Mouse (Mus musculus) forebrain, embryonic 13.5 days (tissue): Measurements from ENCODE around the gene Mrps27. TPM values are rescaled to one million over a fixed set of nuclear protein-coding genes. Genes with fewer than 3 reads are reported as not detected.

Source experiments
- ATAC-seq: fragments of 200-750 bp; cut with Nextera tagmentation; 2 replicates; pipeline ENCODE4 v1.8.0; 2017
- H3K27ac ChIP-seq: fragments of 300-500 bp; sonication (generic); 2 replicates; pipeline ENCODE4 v1.5.1; 2015; ENCODE audit warnings: inconsistent platforms, mild to moderate bottlenecking, moderate library complexity
- H3K27me3 ChIP-seq: fragments of 300-500 bp; sonication (generic); 2 replicates; pipeline ENCODE4 v1.6.1; 2015; ENCODE audit warnings: mild to moderate bottlenecking, inconsistent platforms
- H3K36me3 ChIP-seq: fragments of 300-500 bp; sonication (generic); 2 replicates; pipeline ENCODE4 v1.6.1; 2015; ENCODE audit warnings: mild to moderate bottlenecking, inconsistent platforms; ENCODE audit not compliant: poor library complexity, severe bottlenecking
- H3K4me1 ChIP-seq: fragments of 300-500 bp; sonication (generic); 2 replicates; pipeline ENCODE4 v1.6.1; 2015; ENCODE audit warnings: inconsistent platforms
- H3K4me2 ChIP-seq: fragments of 300-500 bp; sonication (generic); 2 replicates; pipeline ENCODE4 v1.6.1; 2015; ENCODE audit warnings: inconsistent platforms, mild to moderate bottlenecking, moderate library complexity
- H3K4me3 ChIP-seq: fragments of 300-500 bp; sonication (generic); 2 replicates; pipeline ENCODE4 v1.5.1; 2015; ENCODE audit warnings: mild to moderate bottlenecking, inconsistent platforms
- H3K9ac ChIP-seq: fragments of 300-500 bp; sonication (generic); 2 replicates; pipeline ENCODE4 v1.6.1; 2015; ENCODE audit warnings: mild to moderate bottlenecking, inconsistent platforms
- H3K9me3 ChIP-seq: fragments of 300-500 bp; sonication (generic); replicated peaks from 2 replicates; pipeline ENCODE4 v1.6.1; 2016; ENCODE audit warnings: inconsistent platforms
- WGBS: fragments of 180-500 bp; shearing (Covaris S2); methylation state at CpG from one replicate; pipeline ENCODE4 v1.1.7; 2015; 5-methylcytosine and 5-hydroxymethylcytosine counted together
- polyA plus RNA-seq: library from polyadenylated mRNA; unstranded; fragments of >200 nt; fragmentation: Nextera tagmentation; extraction: Ambion mirVana; gene quantifications from 2 replicates; pipeline ENCODE4 v1.2.1, GENCODE M21; 2015

Mrps27 gene
- polyA plus RNA-seq, 1 experiment from 2014 or later, result 44.9 TPM

GRCm38 (mm10) chr13:99375550-99375949 is 31.0 kb downstream of the Mrps27 start:
- Histone ChIP-seq H3K36me3 (no peaks in the 10 kb centered on the region), H3K9ac (no peak overlapping the region), H3K9me3 (no peaks in the 10 kb centered on the region), H3K27me3 (no peaks in the 10 kb centered on the region), H3K4me2 (no peak overlapping the region), H3K27ac (no peak overlapping the region), H3K4me1 (no peaks in the 10 kb centered on the region), H3K4me3 (no peak overlapping the region)
- ATAC-seq, result peak; percentile 80
- WGBS, result 33% methylated on average over 6 of the region's 6 CpGs

- H3K36me3 ChIP-seq, result no peaks in the 10 kb centered on the region; the same call in 1 of the 2 replicates
- H3K4me1 ChIP-seq, result peaks cover 6% of the 10 kb centered on the region; the same call in 1 of the 2 replicates
- no peak overlapping the region for H3K9ac ChIP-seq
- WGBS, result 94% methylated on average over 6 of the region's 6 CpGs
- no peak for ATAC-seq
- H3K4me2 ChIP-seq, result no peak overlapping the region
- H3K4me3 ChIP-seq, result no peak overlapping the region
- no peaks in the 10 kb centered on the region for H3K9me3 ChIP-seq
- no peaks in the 10 kb centered on the region for H3K27me3 ChIP-seq
- no peak overlapping the region for H3K27ac ChIP-seq
Observed at GRCm38 (mm10) chr13:99377055-99377454, 32.5 kb downstream of the Mrps27 start.

DNA sequence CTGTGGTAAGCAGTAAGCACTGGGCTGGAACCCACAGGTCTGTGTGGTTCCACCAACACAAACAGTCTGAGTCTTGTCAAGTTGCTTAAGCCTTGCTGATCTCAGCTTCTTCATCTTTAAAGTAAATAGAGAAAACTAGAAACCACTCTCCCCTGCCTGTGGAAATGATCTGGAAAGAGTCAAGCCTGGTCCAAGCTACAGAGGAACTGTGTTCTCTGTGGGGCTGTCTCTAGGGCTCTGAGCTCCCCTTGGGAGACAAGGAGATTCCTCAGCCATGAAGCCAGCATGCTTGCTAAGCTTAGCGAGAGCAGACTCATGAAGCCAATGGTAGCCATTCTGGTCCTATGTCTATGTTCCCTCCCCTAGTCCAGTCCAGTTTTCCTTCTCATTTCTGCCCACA is 33.6 kb downstream of the Mrps27 start:
- no peaks in the 10 kb centered on the region for H3K9me3 ChIP-seq
- H3K4me3 ChIP-seq, result no peak overlapping the region
- no peak for ATAC-seq
- H3K27ac ChIP-seq, result no peak overlapping the region
- no peak overlapping the region for H3K4me2 ChIP-seq
- 89% methylated on average over 1 of the region's 1 CpGs for WGBS
- H3K27me3 ChIP-seq, result no peaks in the 10 kb centered on the region
- peaks cover 10% of the 10 kb centered on the region; the same call in 1 of the 2 replicates for H3K4me1 ChIP-seq
- H3K36me3 ChIP-seq, result no peaks in the 10 kb centered on the region; the same call in 1 of the 2 replicates
- no peak overlapping the region for H3K9ac ChIP-seq

DNA sequence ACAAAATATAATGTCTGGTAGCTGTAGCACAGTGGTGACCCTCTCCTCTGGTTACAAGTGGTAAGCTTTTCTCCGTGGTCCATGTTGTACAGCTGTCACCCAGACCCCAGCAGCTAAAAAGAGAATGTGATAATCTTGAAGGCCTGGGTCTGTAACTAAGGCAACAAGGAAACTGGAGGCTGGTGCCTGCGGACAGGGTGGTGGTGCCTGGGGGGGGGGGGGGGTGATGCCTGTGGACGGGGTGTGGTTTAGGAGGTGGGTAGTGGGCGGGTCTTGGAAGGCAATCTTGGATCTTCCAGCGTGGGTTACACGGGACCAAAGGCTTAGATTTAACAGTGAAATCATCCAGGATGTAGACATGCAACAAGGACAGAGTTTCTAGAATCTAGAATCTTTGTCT is 37.8 kb downstream of the Mrps27 start:
- Histone ChIP-seq H3K9ac (no peak overlapping the region), H3K27ac (no peak overlapping the region), H3K9me3 (no peaks in the 10 kb centered on the region), H3K4me2 (no peak overlapping the region), H3K36me3 (no peaks in the 10 kb centered on the region; the same call in 1 of the 2 replicates), H3K27me3 (no peaks in the 10 kb centered on the region), H3K4me3 (no peak overlapping the region), H3K4me1 (peaks cover 15% of the 10 kb centered on the region; the same call in 1 of the 2 replicates)
- WGBS, result 59% methylated on average over 6 of the region's 6 CpGs
- ATAC-seq, result no peak

- H3K27ac ChIP-seq, result no peak overlapping the region
- 39% methylated on average over 7 of the region's 7 CpGs for WGBS
- no peak for ATAC-seq
Observed at GRCm38 (mm10) chr13:99384555-99385203, 40.1 kb downstream of the Mrps27 start.

DNA sequence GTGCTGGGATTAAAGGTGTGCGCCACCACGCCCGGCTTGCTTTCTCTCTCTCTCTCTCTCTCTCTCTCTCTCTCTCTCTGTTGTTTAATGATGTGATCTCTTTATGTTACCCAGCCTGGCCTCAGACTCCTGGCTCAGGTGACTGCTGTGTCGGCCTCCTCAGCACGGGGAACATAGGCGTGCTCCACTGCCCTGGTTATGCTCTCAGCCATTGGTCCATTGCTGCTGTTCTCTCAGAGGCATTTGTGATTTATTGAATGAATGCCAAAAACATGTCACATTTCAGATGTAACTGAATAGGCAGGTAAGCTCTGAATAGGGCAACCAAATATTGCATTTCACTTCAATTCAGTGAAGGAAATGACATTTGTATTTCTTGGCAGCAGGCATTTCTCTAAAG is 41.3 kb downstream of the Mrps27 start:
- WGBS, result 80% methylated on average over 6 of the region's 6 CpGs
- Histone ChIP-seq H3K4me2 (no peak overlapping the region), H3K9me3 (no peaks in the 10 kb centered on the region), H3K27ac (no peak overlapping the region), H3K4me3 (no peak overlapping the region), H3K4me1 (peaks cover 16% of the 10 kb centered on the region), H3K36me3 (no peaks in the 10 kb centered on the region; the same call in 1 of the 2 replicates), H3K27me3 (no peaks in the 10 kb centered on the region), H3K9ac (no peak overlapping the region)
- ATAC-seq, result no peak

More at GRCm38 (mm10) chr13:99384555-99385203, 40.1 kb downstream of the Mrps27 start:
- peaks cover 15% of the 10 kb centered on the region; the same call in 1 of the 2 replicates for H3K4me1 ChIP-seq
- H3K27me3 ChIP-seq, result no peaks in the 10 kb centered on the region
- no peak overlapping the region for H3K9ac ChIP-seq
- no peak overlapping the region for H3K4me2 ChIP-seq
- H3K36me3 ChIP-seq, result no peaks in the 10 kb centered on the region; the same call in 1 of the 2 replicates
- H3K9me3 ChIP-seq, result no peaks in the 10 kb centered on the region
- H3K4me3 ChIP-seq, result no peak overlapping the region

- Histone ChIP-seq H3K9me3 (no peaks in the 10 kb centered on the region), H3K27me3 (no peaks in the 10 kb centered on the region), H3K36me3 (no peaks in the 10 kb centered on the region; the same call in 1 of the 2 replicates), H3K4me1 (peaks cover 20% of the 10 kb centered on the region), H3K27ac (no peak overlapping the region), H3K4me2 (no peak overlapping the region), H3K9ac (no peak overlapping the region), H3K4me3 (no peak overlapping the region)
- WGBS, result 81% methylated on average over 7 of the region's 7 CpGs
- no peak for ATAC-seq
Observed at GRCm38 (mm10) chr13:99386341-99386740, 41.8 kb downstream of the Mrps27 start.

DNA sequence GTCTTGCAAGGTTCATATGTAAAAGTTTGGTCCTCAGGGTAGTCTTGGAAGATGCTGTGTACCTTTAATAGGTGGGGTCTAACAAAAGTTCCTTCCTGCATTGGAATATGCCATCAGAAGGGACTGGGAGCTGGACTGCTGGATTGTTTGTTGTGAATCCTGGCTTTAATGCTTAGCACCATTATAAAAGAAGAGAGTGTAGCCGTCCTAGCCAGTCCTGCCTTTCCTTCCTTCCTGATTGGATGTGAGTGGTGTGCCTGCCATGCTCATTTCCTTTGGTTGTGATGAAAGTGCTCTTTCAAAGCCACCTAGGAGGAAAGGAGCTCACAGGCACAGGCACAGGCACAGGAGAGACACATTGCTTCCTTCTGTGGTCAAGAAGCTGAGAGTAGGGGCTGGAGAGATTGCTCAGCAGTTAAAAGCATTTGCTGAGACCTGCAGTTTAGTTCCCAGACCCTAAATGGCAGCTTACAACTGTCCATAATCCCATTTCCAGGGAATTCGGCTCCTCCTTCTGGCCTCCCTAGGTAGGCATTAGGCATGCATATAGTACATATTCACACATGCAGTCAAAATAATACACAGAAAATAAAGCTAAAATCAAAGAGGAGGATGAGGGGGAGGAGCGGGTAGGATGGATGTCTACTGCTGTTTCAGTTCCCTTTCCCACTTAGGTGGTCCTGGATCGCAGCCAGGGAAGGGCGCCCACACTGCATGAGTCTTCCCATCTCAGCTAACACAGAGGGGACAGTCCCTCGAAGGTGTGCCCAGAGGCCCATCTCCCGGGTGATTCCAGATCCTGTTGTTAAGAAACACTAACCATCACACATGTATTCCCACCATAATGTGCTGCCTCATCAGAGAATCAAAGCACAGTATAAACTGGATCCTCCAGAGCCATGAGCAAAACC is 43.6 kb downstream of the Mrps27 start:
- no peak overlapping the region for H3K4me3 ChIP-seq
- H3K36me3 ChIP-seq, result no peaks in the 10 kb centered on the region
- peaks cover 13% of the 10 kb centered on the region for H3K4me1 ChIP-seq
- no peaks in the 10 kb centered on the region for H3K9me3 ChIP-seq
- H3K27me3 ChIP-seq, result no peaks in the 10 kb centered on the region
- no peak overlapping the region for H3K4me2 ChIP-seq
- no peak overlapping the region for H3K9ac ChIP-seq
- H3K27ac ChIP-seq, result no peak overlapping the region
- WGBS, result 66% methylated on average over 7 of the region's 7 CpGs
- ATAC-seq, result no peak

- Histone ChIP-seq H3K36me3 (no peaks in the 10 kb centered on the region), H3K4me2 (no peak overlapping the region), H3K9ac (no peak overlapping the region), H3K9me3 (no peaks in the 10 kb centered on the region), H3K4me1 (peaks cover 22% of the 10 kb centered on the region), H3K4me3 (no peak overlapping the region), H3K27ac (peak overlapping the region; percentile 61), H3K27me3 (no peaks in the 10 kb centered on the region)
- WGBS, result 54% methylated on average over 3 of the region's 3 CpGs
- ATAC-seq, result 0 out of 2 replicates have a peak, but pooled peaks have one; percentile 43
Observed at GRCm38 (mm10) chr13:99391417-99391816, 46.8 kb downstream of the Mrps27 start.

- WGBS, result 84% methylated on average over 3 of the region's 3 CpGs
- no peak overlapping the region for H3K9ac ChIP-seq
Observed at GRCm38 (mm10) chr13:99393128-99393527, 48.5 kb downstream of the Mrps27 start.

DNA sequence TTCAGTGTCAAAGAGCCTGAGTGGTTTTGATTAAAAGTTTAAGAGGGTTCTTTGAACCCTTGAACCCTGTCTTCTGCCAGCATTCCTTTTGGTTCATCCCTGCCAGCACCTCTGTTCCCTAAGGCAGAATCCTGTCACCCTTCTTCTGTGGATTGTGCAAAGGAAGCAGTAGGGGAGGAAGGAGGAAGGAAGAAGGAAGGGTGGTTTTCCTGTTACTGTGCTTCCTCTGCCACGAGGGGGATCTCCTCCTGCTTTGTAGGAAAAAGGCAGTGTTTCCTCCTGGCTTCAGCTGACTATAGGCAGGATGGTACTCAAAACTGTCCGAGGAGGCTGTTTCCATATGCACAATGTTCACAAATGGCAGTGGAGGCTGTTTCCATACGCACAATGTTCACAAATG is 50.1 kb downstream of the Mrps27 start:
- Histone ChIP-seq H3K4me1 (peaks cover 45% of the 10 kb centered on the region), H3K4me3 (no peak overlapping the region), H3K9me3 (no peaks in the 10 kb centered on the region), H3K9ac (no peak overlapping the region), H3K36me3 (no peaks in the 10 kb centered on the region), H3K27ac (no peak overlapping the region), H3K27me3 (no peaks in the 10 kb centered on the region), H3K4me2 (no peak overlapping the region)
- no peak for ATAC-seq
- 59% methylated on average over 3 of the region's 3 CpGs for WGBS

More at GRCm38 (mm10) chr13:99393128-99393527, 48.5 kb downstream of the Mrps27 start:
- no peaks in the 10 kb centered on the region for H3K9me3 ChIP-seq
- H3K27ac ChIP-seq, result no peak overlapping the region
- H3K4me2 ChIP-seq, result no peak overlapping the region
- H3K4me1 ChIP-seq, result peaks cover 35% of the 10 kb centered on the region
- ATAC-seq, result no peak
- no peaks in the 10 kb centered on the region for H3K36me3 ChIP-seq
- no peak overlapping the region for H3K4me3 ChIP-seq
- no peaks in the 10 kb centered on the region for H3K27me3 ChIP-seq

DNA sequence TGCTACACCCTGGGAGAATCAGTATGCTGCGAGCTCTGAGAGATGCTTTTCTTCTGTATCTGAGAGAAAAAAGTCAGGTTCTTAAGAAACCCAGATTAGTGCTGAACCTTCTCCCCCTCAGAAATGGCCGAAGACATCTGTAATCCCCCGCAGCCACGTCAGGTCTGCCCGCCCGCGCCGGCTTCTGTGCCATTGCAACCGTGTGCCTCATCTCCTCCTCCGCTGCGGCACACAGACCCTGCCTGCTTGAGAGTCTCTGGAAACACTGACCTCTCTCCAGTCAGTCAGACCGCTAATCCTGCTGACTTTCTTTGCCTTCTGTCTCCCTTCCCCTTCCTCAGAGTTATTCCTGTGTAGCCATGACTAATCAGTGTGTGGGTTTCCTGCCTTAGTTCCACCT is 50.9 kb downstream of the Mrps27 start:
- no peak overlapping the region for H3K4me3 ChIP-seq
- no peaks in the 10 kb centered on the region for H3K36me3 ChIP-seq
- H3K9me3 ChIP-seq, result no peaks in the 10 kb centered on the region
- no peak overlapping the region for H3K4me2 ChIP-seq
- H3K9ac ChIP-seq, result no peak overlapping the region
- ATAC-seq, result no peak
- peaks cover 45% of the 10 kb centered on the region for H3K4me1 ChIP-seq
- WGBS, result 33% methylated on average over 12 of the region's 12 CpGs
- H3K27me3 ChIP-seq, result no peaks in the 10 kb centered on the region
- no peak overlapping the region; the same call in 1 of the 2 replicates for H3K27ac ChIP-seq
